Mouse (Mus musculus): ENCODE measurements around the gene Mrps7. TPM values are rescaled to one million over a fixed set of nuclear protein-coding genes. Genes with fewer than 3 reads are reported as not detected.

Gene Mrps7
- polyA plus RNA-seq, 1 experiment from 2014 or later = 73.9 TPM

- no peak overlapping the region for H3K27ac ChIP-seq (replicated peaks)
- 92% methylated on average over 7 of the region's 7 CpGs for WGBS
- H3K4me1 ChIP-seq (replicated peaks) = no peaks in the 10 kb centered on the region
- ATAC-seq (ENCODE audit: low read depth) = no peak
- H3K27me3 ChIP-seq = no peaks in the 10 kb centered on the region
- peaks cover 78% of the 10 kb centered on the region for H3K36me3 ChIP-seq
- no peak overlapping the region for H3K4me2 ChIP-seq
- no peak overlapping the region for H3K9ac ChIP-seq
- H3K4me3 ChIP-seq = no peak overlapping the region
- no peaks in the 10 kb centered on the region for H3K9me3 ChIP-seq
Measured at GRCm38 (mm10) chr11:115619949-115620348, 16.2 kb downstream of the Mrps7 start.

DNA sequence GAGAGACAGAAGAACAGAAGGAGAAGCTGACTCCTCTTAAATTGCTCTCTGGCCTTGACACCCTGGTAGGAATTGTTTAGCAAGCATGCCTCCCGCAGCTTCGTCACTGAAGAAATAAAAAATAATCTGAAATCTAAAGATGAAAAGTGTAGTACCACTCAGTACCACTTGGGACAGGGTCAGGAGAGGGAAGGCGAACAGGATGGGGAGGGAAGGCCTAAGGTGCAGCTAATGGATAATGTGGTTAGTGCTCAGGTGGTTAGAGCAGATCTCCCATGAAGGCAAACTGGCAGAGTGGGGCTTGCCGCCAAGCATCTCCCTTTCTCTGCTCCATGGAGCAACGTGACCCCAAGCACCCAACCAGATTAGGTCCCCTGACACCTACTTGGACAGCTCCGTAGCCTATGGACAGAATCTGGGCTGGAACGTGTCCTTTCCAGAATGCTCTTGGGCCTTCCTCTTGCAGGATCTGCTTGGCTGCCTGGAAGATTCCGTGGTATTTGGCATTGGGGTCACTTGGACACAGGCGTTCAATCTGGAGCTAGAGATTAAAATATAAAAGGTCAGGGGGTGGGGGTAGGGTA, 19.9 kb downstream of the Mrps7 start:
- WGBS = 80% methylated on average over 9 of the region's 9 CpGs
- Histone ChIP-seq H3K9me3 (no peaks in the 10 kb centered on the region), H3K4me3 (no peak overlapping the region), H3K27ac (replicated peaks) (no peak overlapping the region), H3K27me3 (no peaks in the 10 kb centered on the region), H3K4me1 (replicated peaks) (peaks cover 19% of the 10 kb centered on the region), H3K36me3 (peaks cover 48% of the 10 kb centered on the region), H3K9ac (no peak overlapping the region), H3K4me2 (no peak overlapping the region)
- ATAC-seq (ENCODE audit: low read depth) = no peak

DNA sequence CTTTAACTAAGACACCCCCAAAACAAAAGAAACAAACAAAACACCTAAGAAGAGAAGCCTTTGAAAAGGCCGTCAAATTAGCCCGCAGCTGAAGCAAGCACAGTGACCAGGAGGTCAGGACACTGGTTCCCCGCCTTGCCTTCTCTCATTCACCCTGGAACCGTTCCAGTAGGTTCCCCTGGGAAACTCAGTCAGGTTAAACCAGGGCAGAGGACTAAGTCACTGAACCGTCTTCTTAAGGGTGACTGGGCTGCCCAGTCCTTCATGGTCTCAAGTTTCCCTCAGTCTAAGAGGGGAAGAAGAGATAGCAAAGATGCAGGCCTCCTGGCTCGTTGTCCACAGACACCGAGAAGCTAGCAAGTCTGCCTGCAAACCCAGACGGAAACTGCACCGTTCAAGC, 22.2 kb downstream of the Mrps7 start:
- ATAC-seq (ENCODE audit: low read depth) = no peak
- H3K9ac ChIP-seq = no peak overlapping the region

DNA sequence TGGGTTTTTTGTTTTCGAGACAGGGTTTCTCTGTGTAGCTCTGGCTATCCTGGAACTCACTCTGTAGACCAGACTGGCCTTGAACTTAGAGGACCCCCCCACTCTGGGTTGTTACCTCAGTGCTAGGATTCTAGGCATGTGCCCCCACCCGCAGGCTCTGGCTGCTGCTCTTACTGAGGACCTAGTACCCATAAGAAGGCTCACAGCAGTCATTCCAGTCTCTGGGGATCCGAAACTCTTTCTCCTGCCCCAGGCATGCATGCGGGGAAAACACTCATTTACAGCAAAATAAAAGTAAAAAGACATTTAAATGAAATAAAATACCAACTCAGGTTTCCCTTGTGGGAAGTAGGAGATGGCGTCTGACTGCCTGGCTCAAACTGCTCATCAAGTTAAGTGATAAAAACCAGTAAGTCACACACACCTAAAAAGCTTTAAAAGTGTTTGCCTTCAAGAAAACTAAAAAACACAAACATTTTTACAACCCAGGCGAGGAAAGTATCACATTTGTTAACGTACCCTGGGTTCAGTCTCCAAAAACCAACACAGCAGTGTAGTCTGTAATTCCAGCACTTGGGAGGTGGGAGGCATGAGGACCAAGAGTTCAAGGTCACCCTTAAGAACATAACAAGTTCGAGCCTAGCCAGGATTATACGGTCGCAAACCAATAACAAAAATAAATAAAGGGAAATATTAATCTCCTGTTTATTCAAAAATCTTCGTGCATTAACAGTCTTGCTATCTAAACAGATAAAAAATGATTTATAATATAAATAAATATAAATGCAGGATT, 23.3 kb downstream of the Mrps7 start:
- Histone ChIP-seq H3K9me3 (no peaks in the 10 kb centered on the region), H3K4me1 (replicated peaks) (peaks cover 22% of the 10 kb centered on the region), H3K4me2 (peak overlapping the region; percentile 90), H3K27me3 (no peaks in the 10 kb centered on the region), H3K4me3 (peak overlapping the region; percentile 71), H3K27ac (replicated peaks) (no peak overlapping the region), H3K36me3 (peaks cover 17% of the 10 kb centered on the region), H3K9ac (peak overlapping the region; percentile 81)
- WGBS = 57% methylated on average over 11 of the region's 11 CpGs
- no peak for ATAC-seq (ENCODE audit: low read depth)

More for the DNA sequence above, 22.2 kb downstream of the Mrps7 start:
- peaks cover 22% of the 10 kb centered on the region for H3K4me1 ChIP-seq (replicated peaks)
- no peak overlapping the region for H3K27ac ChIP-seq (replicated peaks)
- WGBS = 85% methylated on average over 9 of the region's 9 CpGs
- no peak overlapping the region for H3K4me3 ChIP-seq
- no peaks in the 10 kb centered on the region for H3K27me3 ChIP-seq
- peaks cover 27% of the 10 kb centered on the region for H3K36me3 ChIP-seq
- no peak overlapping the region for H3K4me2 ChIP-seq
- H3K9me3 ChIP-seq = no peaks in the 10 kb centered on the region

DNA sequence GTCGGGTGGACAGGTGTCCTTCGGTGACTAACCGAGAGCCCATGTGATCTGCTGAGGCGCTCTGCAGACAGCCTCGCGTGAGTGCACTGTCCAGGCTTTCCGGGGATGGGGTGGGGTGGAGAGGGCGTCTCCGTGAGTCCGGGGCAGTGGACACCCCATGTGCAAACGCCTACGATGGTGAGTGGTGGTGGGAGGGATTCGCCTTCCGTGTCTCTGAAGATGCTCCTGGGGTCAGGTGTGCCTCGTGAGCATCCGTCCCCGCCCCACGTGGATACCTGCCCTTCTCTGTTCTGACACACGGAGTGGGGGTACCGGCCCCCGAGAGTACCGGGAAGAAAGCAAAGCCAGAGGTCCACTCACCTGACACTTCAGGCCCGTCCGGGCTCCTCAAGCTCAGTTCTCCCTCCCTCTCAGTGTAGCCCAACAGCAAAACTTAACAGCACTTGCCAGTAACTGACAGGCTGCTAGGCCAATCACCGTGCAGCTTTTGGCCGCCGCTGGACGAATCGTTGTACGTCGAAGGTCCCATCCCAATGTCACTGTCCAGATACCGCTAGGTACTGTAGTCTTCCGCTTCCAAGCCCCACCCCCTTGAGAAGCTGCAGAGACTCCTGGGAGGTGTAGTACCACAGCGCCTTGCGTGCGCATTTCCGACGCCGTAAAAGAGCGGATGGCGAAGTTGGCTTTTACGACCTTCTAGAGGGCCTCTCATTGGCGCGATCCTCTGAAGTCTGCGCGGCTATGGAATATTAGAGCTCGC, 24.2 kb downstream of the Mrps7 start, which contains the start of gene Slc25a19:
TSS of gene Slc25a19 (minus strand) at position 591 of the 760 bp plus-strand sequence.
- Histone ChIP-seq H3K4me3 (peak within 1 kb of the TSS; percentile 71), H3K27ac (replicated peaks) (peak within 1 kb of the TSS; percentile 30; the same call in 1 of the 2 replicates), H3K4me1 (replicated peaks) (peaks cover 22% of the 10 kb centered on the region), H3K9me3 (no peaks in the 10 kb centered on the region), H3K4me2 (peak within 1 kb of the TSS; percentile 90), H3K9ac (peak within 1 kb of the TSS; percentile 81), H3K27me3 (no peaks in the 10 kb centered on the region), H3K36me3 (peaks cover 8% of the 10 kb centered on the region)
- peak; percentile 100 for ATAC-seq (ENCODE audit: low read depth)
- under 1% methylated on average over 47 of the region's 47 CpGs for WGBS

- peak; percentile 26 for ATAC-seq (ENCODE audit: low read depth)
- H3K9me3 ChIP-seq = no peaks in the 10 kb centered on the region
- 55% methylated on average over 13 of the region's 13 CpGs for WGBS
- peak overlapping the region; percentile 71 for H3K4me3 ChIP-seq
- peak overlapping the region; percentile 51 for H3K4me2 ChIP-seq
- H3K27me3 ChIP-seq = no peaks in the 10 kb centered on the region
- H3K27ac ChIP-seq (replicated peaks) = no peak overlapping the region
- H3K36me3 ChIP-seq = peaks cover 2% of the 10 kb centered on the region; the same call in 1 of the 2 replicates
- H3K4me1 ChIP-seq (replicated peaks) = peaks cover 22% of the 10 kb centered on the region
- peak overlapping the region; percentile 31; the same call in 1 of the 2 replicates for H3K9ac ChIP-seq
Measured at GRCm38 (mm10) chr11:115628465-115629101, 24.9 kb downstream of the Mrps7 start.

- 90% methylated on average over 13 of the region's 13 CpGs for WGBS
- no peak overlapping the region for H3K27ac ChIP-seq (replicated peaks)
- no peaks in the 10 kb centered on the region for H3K9me3 ChIP-seq
- no peaks in the 10 kb centered on the region for H3K27me3 ChIP-seq
- H3K4me3 ChIP-seq = no peak overlapping the region
- no peak overlapping the region for H3K4me2 ChIP-seq
- H3K36me3 ChIP-seq = no peaks in the 10 kb centered on the region
- ATAC-seq (ENCODE audit: low read depth) = no peak
- H3K9ac ChIP-seq = no peak overlapping the region
- peaks cover 22% of the 10 kb centered on the region for H3K4me1 ChIP-seq (replicated peaks)
Measured at GRCm38 (mm10) chr11:115629734-115630531, 26.2 kb downstream of the Mrps7 start.

- Histone ChIP-seq H3K9me3 (no peaks in the 10 kb centered on the region), H3K4me2 (no peak overlapping the region), H3K36me3 (no peaks in the 10 kb centered on the region), H3K9ac (no peak overlapping the region), H3K4me1 (replicated peaks) (peaks cover 21% of the 10 kb centered on the region), H3K27ac (replicated peaks) (no peak overlapping the region), H3K4me3 (no peak overlapping the region), H3K27me3 (no peaks in the 10 kb centered on the region)
- 53% methylated on average over 16 of the region's 16 CpGs for WGBS
- no peak for ATAC-seq (ENCODE audit: low read depth)
Measured at GRCm38 (mm10) chr11:115630532-115631504, 27.1 kb downstream of the Mrps7 start.

DNA sequence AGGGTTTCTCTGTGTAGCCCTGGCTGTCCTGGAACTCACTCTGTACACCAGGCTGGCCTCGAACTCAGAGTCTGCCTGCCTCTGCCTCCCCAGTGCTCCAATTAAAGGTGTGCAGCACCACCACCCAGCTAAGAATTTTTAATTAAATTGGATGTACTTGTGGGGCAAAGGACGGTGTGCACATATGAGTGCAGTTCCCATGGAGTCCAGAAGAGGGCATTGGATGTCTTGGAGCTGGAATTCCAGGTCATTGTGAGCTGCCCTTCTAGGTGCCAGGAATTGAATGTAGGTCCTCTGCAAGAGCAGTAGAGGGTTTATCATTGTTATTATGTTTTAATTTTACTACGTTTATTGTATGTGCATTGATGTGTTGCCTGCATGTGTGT, 27.8 kb downstream of the Mrps7 start:
- Histone ChIP-seq H3K27me3 (no peaks in the 10 kb centered on the region), H3K4me3 (no peak overlapping the region), H3K4me1 (replicated peaks) (peaks cover 16% of the 10 kb centered on the region), H3K36me3 (no peaks in the 10 kb centered on the region), H3K27ac (replicated peaks) (no peak overlapping the region), H3K9ac (no peak overlapping the region), H3K4me2 (no peak overlapping the region), H3K9me3 (no peaks in the 10 kb centered on the region)
- 13% methylated on average over 3 of the region's 3 CpGs for WGBS
- no peak for ATAC-seq (ENCODE audit: low read depth)

DNA sequence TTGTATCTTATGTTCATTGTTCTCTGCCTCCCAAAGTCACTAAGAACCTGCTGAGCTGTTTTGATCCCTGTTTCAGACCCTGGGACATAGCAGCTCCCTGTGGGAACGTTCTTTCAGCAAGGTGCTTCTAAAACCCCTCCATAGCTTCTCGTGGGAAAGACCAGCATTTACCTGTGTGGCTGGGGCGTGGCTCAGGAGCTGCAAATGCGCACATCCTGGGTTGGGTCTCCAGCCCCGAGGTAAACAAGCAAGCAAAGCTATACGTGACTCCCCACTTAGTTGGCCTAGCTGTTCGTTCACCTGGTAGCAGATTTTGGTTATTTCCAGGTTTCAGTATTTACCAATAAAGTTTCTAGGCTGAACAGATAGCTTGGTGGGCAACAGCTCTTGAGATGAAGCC, 28.5 kb downstream of the Mrps7 start:
- H3K36me3 ChIP-seq = no peaks in the 10 kb centered on the region
- no peak overlapping the region for H3K4me2 ChIP-seq
- no peak overlapping the region for H3K27ac ChIP-seq (replicated peaks)
- H3K4me3 ChIP-seq = no peak overlapping the region
- no peaks in the 10 kb centered on the region for H3K27me3 ChIP-seq
- H3K9ac ChIP-seq = no peak overlapping the region
- H3K9me3 ChIP-seq = no peaks in the 10 kb centered on the region
- ATAC-seq (ENCODE audit: low read depth) = no peak
- H3K4me1 ChIP-seq (replicated peaks) = peaks cover 9% of the 10 kb centered on the region
- 83% methylated on average over 7 of the region's 7 CpGs for WGBS
